In the genomic region with DNA sequence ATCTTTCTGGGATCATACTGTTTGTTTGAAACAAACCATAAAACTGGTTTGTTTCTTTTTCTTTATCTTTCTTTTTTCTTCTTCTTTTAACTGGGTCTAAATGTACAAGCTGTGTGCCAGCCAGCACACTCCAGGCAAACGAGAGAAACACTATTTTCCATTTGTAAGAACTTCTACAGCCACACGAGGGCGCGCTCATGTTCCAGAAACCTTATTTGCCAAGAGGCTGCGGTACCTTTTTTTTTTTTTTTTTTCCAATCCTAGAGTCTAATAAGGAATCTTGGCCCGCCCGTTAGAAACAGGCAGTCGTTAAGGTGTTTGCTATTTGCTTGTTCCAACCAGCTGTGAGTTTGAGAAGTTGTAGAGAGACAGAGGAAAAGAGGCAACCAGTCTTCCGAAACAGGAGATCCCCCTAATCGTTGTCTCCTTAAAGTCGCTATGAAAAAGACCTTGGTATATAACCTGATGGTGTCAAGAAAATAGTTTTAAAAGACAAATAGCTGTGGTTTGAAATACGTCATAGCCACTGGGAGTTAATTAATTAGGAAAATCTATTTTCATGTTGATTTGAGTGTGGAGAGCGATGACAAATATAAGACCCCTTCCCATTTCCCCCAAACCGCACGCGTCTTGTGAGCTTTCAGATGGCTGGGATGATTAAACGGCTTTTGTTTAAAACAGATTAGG, we compare ENCODE assay signal across 11 mouse cellular contexts. TPM values are rescaled to one million over a fixed set of nuclear protein-coding genes. Genes with fewer than 3 reads are reported as not detected.
DNase-seq lines count a peak whose midpoint lies in the region; ATAC-seq and TF ChIP-seq lines count a peak whose summit lies in the region.
"Had no signal": no experiment of that assay in that cellular context is flagged by ENCODE, and none has a peak within 500 bp of the region (broad histone marks: within the 10 kb centered on the region; RNA-seq: fewer than 3 reads in every experiment).

No protein-coding gene starts in this region.

- WGBS in midbrain, embryonic 14.5 days: 5% methylated on average over 17 of the region's 17 CpGs
- WGBS in midbrain, embryonic 16.5 days: 3% methylated on average over 17 of the region's 17 CpGs
- WGBS in embryonic facial prominence, embryonic 11.5 days: 4% methylated on average over 17 of the region's 17 CpGs
- 4% methylated on average over 17 of the region's 17 CpGs for WGBS in kidney, postnatal 0 days

- H3K36me3 ChIP-seq in midbrain, embryonic 14.5 days (ENCODE audit: control insufficient read depth, insufficient read depth, low read length): no peaks in the 10 kb centered on the region
- H3K36me3 ChIP-seq in midbrain, embryonic 16.5 days (ENCODE audit: control insufficient read depth, insufficient read depth, low read length): no peaks in the 10 kb centered on the region
- no peaks in the 10 kb centered on the region for H3K36me3 ChIP-seq in embryonic facial prominence, embryonic 11.5 days (replicated peaks; ENCODE audit: control insufficient read depth, insufficient read depth, low read depth, low read length)
- 0 out of 2 replicates have a peak, but pooled peaks cover 5% of the 10 kb centered on the region for H3K36me3 ChIP-seq in kidney, postnatal 0 days (ENCODE audit: insufficient read depth, low read length)

- H3K4me3 ChIP-seq in midbrain, embryonic 14.5 days (replicated peaks; ENCODE audit: low read depth, low read length): no peak overlapping the region
- no peak overlapping the region for H3K4me3 ChIP-seq in midbrain, embryonic 16.5 days (ENCODE audit: low read depth, low read length)
- no peak overlapping the region for H3K4me3 ChIP-seq in embryonic facial prominence, embryonic 11.5 days (ENCODE audit: low read depth, low read length)
- H3K4me3 ChIP-seq in kidney, postnatal 0 days (replicated peaks; ENCODE audit: low read depth, low read length): peak overlapping the region; percentile 82

- peak; percentile 65 for DNase-seq in adrenal gland, adult 2 months
- DNase-seq in adrenal gland, postnatal 4 days (ENCODE audit: low spot score in 2 of 2): no peak
- peak; percentile 88 for DNase-seq in midbrain, embryonic 14.5 days
- peak; percentile 92 for DNase-seq in embryonic facial prominence, embryonic 11.5 days (ENCODE audit: low spot score)
- DNase-seq in kidney, postnatal 0 days (ENCODE audit: low spot score): peak; percentile 97
- peak; percentile 81 for DNase-seq in lung, postnatal 36 days

- H3K9ac ChIP-seq in midbrain, embryonic 14.5 days (replicated peaks; ENCODE audit: low read length): no peak overlapping the region
- H3K9ac ChIP-seq in midbrain, embryonic 16.5 days (ENCODE audit: low read depth, low read length): no peak overlapping the region
- H3K9ac ChIP-seq in embryonic facial prominence, embryonic 11.5 days (replicated peaks; ENCODE audit: low read length): no peak overlapping the region
- peak overlapping the region; percentile 86 for H3K9ac ChIP-seq in kidney, postnatal 0 days (ENCODE audit: low read depth, low read length)

- H3K9me3 ChIP-seq in midbrain, embryonic 14.5 days (ENCODE audit: control insufficient read depth, low read length): no peaks in the 10 kb centered on the region; the same call in 1 of the 2 replicates
- no peaks in the 10 kb centered on the region for H3K9me3 ChIP-seq in midbrain, embryonic 16.5 days (replicated peaks; ENCODE audit: control insufficient read depth, low read length, poor library complexity, severe bottlenecking)
- no peaks in the 10 kb centered on the region for H3K9me3 ChIP-seq in embryonic facial prominence, embryonic 11.5 days (replicated peaks; ENCODE audit: control insufficient read depth, low read length)
- H3K9me3 ChIP-seq in kidney, postnatal 0 days (replicated peaks; ENCODE audit: low read length): no peaks in the 10 kb centered on the region

- no peak overlapping the region for H3K27ac ChIP-seq in midbrain, embryonic 14.5 days (replicated peaks; ENCODE audit: low read depth, low read length)
- H3K27ac ChIP-seq in midbrain, embryonic 16.5 days (ENCODE audit: low read length): no peak overlapping the region
- no peak overlapping the region for H3K27ac ChIP-seq in embryonic facial prominence, embryonic 11.5 days (replicated peaks; ENCODE audit: low read depth, low read length)
- H3K27ac ChIP-seq in kidney, postnatal 0 days: peak overlapping the region; percentile 94
- H3K27ac ChIP-seq: macrophage had no signal

- peaks cover 95% of the 10 kb centered on the region for H3K27me3 ChIP-seq in midbrain, embryonic 14.5 days (ENCODE audit: control insufficient read depth, insufficient read depth, low read length)
- H3K27me3 ChIP-seq in midbrain, embryonic 16.5 days (ENCODE audit: control insufficient read depth, insufficient read depth, low read depth, low read length): peaks cover 80% of the 10 kb centered on the region
- H3K27me3 ChIP-seq in embryonic facial prominence, embryonic 11.5 days (ENCODE audit: control insufficient read depth, insufficient read depth, low read length): peaks cover 83% of the 10 kb centered on the region
- no peaks in the 10 kb centered on the region for H3K27me3 ChIP-seq in kidney, postnatal 0 days (ENCODE audit: insufficient read depth, low read length)

- H3K4me2 ChIP-seq in midbrain, embryonic 14.5 days (ENCODE audit: low read length): no peak overlapping the region
- H3K4me2 ChIP-seq in midbrain, embryonic 16.5 days (ENCODE audit: low read length): no peak overlapping the region
- no peak overlapping the region for H3K4me2 ChIP-seq in embryonic facial prominence, embryonic 11.5 days (ENCODE audit: low read depth, low read length)
- H3K4me2 ChIP-seq in kidney, postnatal 0 days (ENCODE audit: low read length): peak overlapping the region; percentile 90

- TF ChIP-seq CTCF in kidney, postnatal 0 days (IDR thresholded peaks at IDR 0.05; ENCODE audit: low read depth): peak; percentile 85

- no peak for ATAC-seq in midbrain, embryonic 14.5 days (ENCODE audit: low FRiP score, low TSS enrichment)
- no peak for ATAC-seq in midbrain, embryonic 16.5 days
- no peak for ATAC-seq in embryonic facial prominence, embryonic 11.5 days (replicated peaks; ENCODE audit: insufficient number of reproducible peaks, low FRiP score, low TSS enrichment, low read depth)
- no peak for ATAC-seq in kidney, postnatal 0 days (replicated peaks; ENCODE audit: low FRiP score, low read depth)
- ATAC-seq in erythroid progenitor cell, adult 5-6 weeks (replicated peaks; ENCODE audit: low FRiP score, poor library complexity, severe bottlenecking): no peak

- 0 out of 2 replicates have a peak, but pooled peaks cover 4% of the 10 kb centered on the region for H3K4me1 ChIP-seq in midbrain, embryonic 14.5 days (ENCODE audit: control insufficient read depth, insufficient read depth, low read length)
- 0 out of 2 replicates have a peak, but pooled peaks cover 6% of the 10 kb centered on the region for H3K4me1 ChIP-seq in midbrain, embryonic 16.5 days (ENCODE audit: control insufficient read depth, insufficient read depth, low read length)
- peaks cover 4% of the 10 kb centered on the region; the same call in 1 of the 2 replicates for H3K4me1 ChIP-seq in embryonic facial prominence, embryonic 11.5 days (ENCODE audit: control insufficient read depth, insufficient read depth, low read length)
- H3K4me1 ChIP-seq in kidney, postnatal 0 days (replicated peaks; ENCODE audit: insufficient read depth, low read length): no peaks in the 10 kb centered on the region

RNA-seq across cellular contexts. Expression of gene Hoxd10, which starts 5.3 kb away (rescaled TPM):
- not detected for total RNA-seq in adrenal gland, adult 2 months (2021)
- polyA plus RNA-seq in adrenal gland, adult 2 months (2012; rRNA removed): not detected in 2 replicates
- total RNA-seq in adrenal gland, postnatal 4 days (2021): 1 to 10 TPM in 1 of 2 experiments, under 1 TPM in 1; 0.71 to 5.2 TPM
- not detected in 2 replicates for polyA plus RNA-seq in midbrain, embryonic 14.5 days (2014; fragmentation: Nextera tagmentation; extraction: Ambion mirVana)
- polyA plus RNA-seq in midbrain, embryonic 16.5 days (2015; fragmentation: Nextera tagmentation; extraction: Ambion mirVana): not detected in 2 replicates
- not detected in 2 replicates for polyA plus RNA-seq in embryonic facial prominence, embryonic 11.5 days (2014; fragmentation: Nextera tagmentation; extraction: Ambion mirVana)
- 44.6 and 45.5 TPM in 2 replicates for polyA plus RNA-seq in kidney, postnatal 0 days (2015; fragmentation: Nextera tagmentation; extraction: Ambion mirVana)
- total RNA-seq in erythroid progenitor cell, adult 5-6 weeks (2015; ENCODE audit: low replicate concordance): not detected in 2 replicates
- total RNA-seq in erythroid progenitor cell, adult 5-6 weeks (2017; ENCODE audit: low replicate concordance): not detected in 2 replicates
- polyA plus RNA-seq: C2C12; frontal cortex, adult 2 months; macrophage had no signal

RNA-seq across cellular contexts. Expression of gene Hoxd11, which starts 7.1 kb away (rescaled TPM):
- not detected for total RNA-seq in adrenal gland, adult 2 months (2021)
- not detected in 2 replicates for polyA plus RNA-seq in adrenal gland, adult 2 months (2012; rRNA removed)
- 1 to 10 TPM in 1 of 2 experiments, not detected in 1; 5.1 TPM for total RNA-seq in adrenal gland, postnatal 4 days (2021)
- polyA plus RNA-seq in midbrain, embryonic 14.5 days (2014; fragmentation: Nextera tagmentation; extraction: Ambion mirVana): not detected in 2 replicates
- polyA plus RNA-seq in midbrain, embryonic 16.5 days (2015; fragmentation: Nextera tagmentation; extraction: Ambion mirVana): not detected in 2 replicates
- not detected in 2 replicates for polyA plus RNA-seq in embryonic facial prominence, embryonic 11.5 days (2014; fragmentation: Nextera tagmentation; extraction: Ambion mirVana)
- polyA plus RNA-seq in kidney, postnatal 0 days (2015; fragmentation: Nextera tagmentation; extraction: Ambion mirVana): 19.7 and 23.8 TPM in 2 replicates
- total RNA-seq in erythroid progenitor cell, adult 5-6 weeks (2015; ENCODE audit: low replicate concordance): not detected in 2 replicates
- total RNA-seq in erythroid progenitor cell, adult 5-6 weeks (2017; ENCODE audit: low replicate concordance): not detected in 2 replicates
- polyA plus RNA-seq: C2C12; frontal cortex, adult 2 months; macrophage had no signal

RNA-seq across cellular contexts. Expression of gene Hoxd9, which starts 11.1 kb away (rescaled TPM):
- 1 to 10 TPM; 3.3 to 7.8 TPM for total RNA-seq in adrenal gland, adult 2 months (2021)
- polyA plus RNA-seq in adrenal gland, adult 2 months (2012; rRNA removed): 6.5 and 9.0 TPM in 2 replicates
- total RNA-seq in adrenal gland, postnatal 4 days (2021): 10 to 100 TPM in 1 of 2 experiments, 1 to 10 TPM in 1; 7.1 to 17.8 TPM
- polyA plus RNA-seq in midbrain, embryonic 14.5 days (2014; fragmentation: Nextera tagmentation; extraction: Ambion mirVana): not detected in 2 replicates
- polyA plus RNA-seq in midbrain, embryonic 16.5 days (2015; fragmentation: Nextera tagmentation; extraction: Ambion mirVana): not detected in 2 replicates
- polyA plus RNA-seq in embryonic facial prominence, embryonic 11.5 days (2014; fragmentation: Nextera tagmentation; extraction: Ambion mirVana): 0.10 TPM in 1 of 2 replicates, not detected in the other
- 57.8 and 67.0 TPM in 2 replicates for polyA plus RNA-seq in kidney, postnatal 0 days (2015; fragmentation: Nextera tagmentation; extraction: Ambion mirVana)
- total RNA-seq in erythroid progenitor cell, adult 5-6 weeks (2015; ENCODE audit: low replicate concordance): not detected in 2 replicates
- total RNA-seq in erythroid progenitor cell, adult 5-6 weeks (2017; ENCODE audit: low replicate concordance): not detected in 2 replicates
- polyA plus RNA-seq: C2C12, macrophage had no signal

RNA-seq across cellular contexts. Expression of gene Hoxd12, which starts 11.6 kb away (rescaled TPM):
- not detected for total RNA-seq in adrenal gland, adult 2 months (2021)
- polyA plus RNA-seq in adrenal gland, adult 2 months (2012; rRNA removed): not detected in 2 replicates
- not detected for total RNA-seq in adrenal gland, postnatal 4 days (2021)
- polyA plus RNA-seq in midbrain, embryonic 14.5 days (2014; fragmentation: Nextera tagmentation; extraction: Ambion mirVana): not detected in 2 replicates
- polyA plus RNA-seq in midbrain, embryonic 16.5 days (2015; fragmentation: Nextera tagmentation; extraction: Ambion mirVana): not detected in 2 replicates
- not detected in 2 replicates for polyA plus RNA-seq in embryonic facial prominence, embryonic 11.5 days (2014; fragmentation: Nextera tagmentation; extraction: Ambion mirVana)
- 2.6 and 2.8 TPM in 2 replicates for polyA plus RNA-seq in kidney, postnatal 0 days (2015; fragmentation: Nextera tagmentation; extraction: Ambion mirVana)
- total RNA-seq in erythroid progenitor cell, adult 5-6 weeks (2015; ENCODE audit: low replicate concordance): not detected in 2 replicates
- total RNA-seq in erythroid progenitor cell, adult 5-6 weeks (2017; ENCODE audit: low replicate concordance): not detected in 2 replicates
- polyA plus RNA-seq: C2C12; frontal cortex, adult 2 months; macrophage had no signal

RNA-seq across cellular contexts. Expression of gene Hoxd8, which starts 18.0 kb away (rescaled TPM):
- 10 to 100 TPM; 27.9 to 34.7 TPM for total RNA-seq in adrenal gland, adult 2 months (2021)
- polyA plus RNA-seq in adrenal gland, adult 2 months (2012; rRNA removed): 19.7 and 52.7 TPM in 2 replicates
- 10 to 100 TPM; 43.9 to 55.4 TPM for total RNA-seq in adrenal gland, postnatal 4 days (2021)
- not detected in 2 replicates for polyA plus RNA-seq in midbrain, embryonic 14.5 days (2014; fragmentation: Nextera tagmentation; extraction: Ambion mirVana)
- not detected in 2 replicates for polyA plus RNA-seq in midbrain, embryonic 16.5 days (2015; fragmentation: Nextera tagmentation; extraction: Ambion mirVana)
- polyA plus RNA-seq in embryonic facial prominence, embryonic 11.5 days (2014; fragmentation: Nextera tagmentation; extraction: Ambion mirVana): 0.18 and 0.71 TPM in 2 replicates
- 73.4 and 76.7 TPM in 2 replicates for polyA plus RNA-seq in kidney, postnatal 0 days (2015; fragmentation: Nextera tagmentation; extraction: Ambion mirVana)
- not detected in 2 replicates for total RNA-seq in erythroid progenitor cell, adult 5-6 weeks (2015; ENCODE audit: low replicate concordance)
- total RNA-seq in erythroid progenitor cell, adult 5-6 weeks (2017; ENCODE audit: low replicate concordance): not detected in 2 replicates
- polyA plus RNA-seq: C2C12, macrophage had no signal

Comparison
In these comparisons a context has a peak if more than half of its experiments do, and no peak if none do; other contexts are left out.
1. DNase-seq: peak in adrenal gland, adult 2 months (single experiment), midbrain, embryonic 14.5 days (single experiment), embryonic facial prominence, embryonic 11.5 days (single experiment), kidney, postnatal 0 days (single experiment) and lung, postnatal 36 days (single experiment); none in adrenal gland, postnatal 4 days (0 of 2).
2. RNA of gene Hoxd10, which starts 5.3 kb away (polyA plus RNA-seq): 44.6 to 45.5 TPM in kidney, postnatal 0 days; not detected in embryonic facial prominence, embryonic 11.5 days, not detected in adrenal gland, adult 2 months, not detected in midbrain, embryonic 14.5 days and not detected in midbrain, embryonic 16.5 days; every median in the first group is over 10 times any median in the second.
3. RNA of gene Hoxd11, which starts 7.1 kb away (polyA plus RNA-seq): 19.7 to 23.8 TPM in kidney, postnatal 0 days; not detected in adrenal gland, adult 2 months, not detected in midbrain, embryonic 14.5 days, not detected in midbrain, embryonic 16.5 days and not detected in embryonic facial prominence, embryonic 11.5 days; every median in the first group is over 10 times any median in the second.